Mouse (Mus musculus) lung, postnatal 14 days (tissue): ENCODE data around the gene Clp1.
A peak's percentile ranks its signal among the peaks of the same experiment; 100 is the strongest.

Source experiments
- DNase-seq: peaks from one replicate; pipeline ENCODE4 v3.0.0; 2021

Clp1 gene

DNA sequence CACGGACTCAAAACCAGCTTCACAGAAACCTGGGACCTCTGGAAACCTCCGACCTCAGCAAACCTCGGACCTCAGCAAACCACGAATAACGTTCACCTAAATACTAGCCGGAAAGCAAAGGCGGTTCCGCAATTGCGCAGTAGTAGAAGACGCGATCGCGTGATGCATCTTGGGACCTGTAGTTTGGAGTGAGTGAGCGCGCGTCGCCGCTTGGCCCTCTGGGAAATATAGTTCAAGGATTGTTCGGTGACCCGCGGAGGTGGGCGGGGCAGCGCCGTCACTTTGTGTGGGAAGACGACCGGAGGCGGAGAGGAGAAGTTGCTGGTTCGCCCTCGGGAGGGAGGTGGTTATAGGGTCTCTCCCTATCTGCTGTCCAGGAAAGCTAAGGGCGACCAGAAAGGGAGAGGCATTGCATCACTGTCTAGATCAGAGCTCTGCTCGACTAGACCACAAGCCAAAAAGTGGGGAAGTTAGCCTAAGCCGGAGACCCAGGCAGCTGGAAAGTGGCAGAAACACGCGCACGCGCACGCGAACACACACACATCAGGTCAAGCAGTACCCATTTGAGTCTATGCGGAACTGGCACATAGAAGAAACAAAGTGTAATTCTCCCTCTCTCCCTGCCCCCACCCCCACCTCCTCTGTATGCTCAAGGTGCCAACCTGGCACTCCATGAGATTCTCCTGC, at the start of gene Clp1:
Clp1 (minus strand) TSS at position 179 of the 687 bp plus-strand sequence.
- DNase-seq: peak; percentile 95

DNA sequence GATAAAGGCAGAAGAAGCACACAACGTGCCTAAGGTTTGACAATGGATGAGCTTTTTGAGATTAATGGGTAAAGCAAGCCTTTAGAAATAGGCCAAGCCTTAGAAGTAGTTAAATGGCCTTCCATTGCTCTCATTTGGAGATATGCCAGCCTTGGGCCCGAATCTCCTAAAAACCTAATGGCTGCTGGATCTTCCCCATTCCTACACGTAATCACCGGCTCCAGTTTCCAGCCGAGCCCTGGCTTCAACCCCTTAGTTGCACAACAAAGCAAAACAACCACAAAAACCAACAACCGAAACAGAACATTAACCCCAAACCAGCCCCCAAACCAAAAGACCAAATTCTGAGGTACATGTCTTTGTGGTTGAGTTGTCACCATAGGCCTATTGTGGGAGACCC, 48.5 kb upstream of the Clp1 start:
- DNase-seq: peak; percentile 48

DNA sequence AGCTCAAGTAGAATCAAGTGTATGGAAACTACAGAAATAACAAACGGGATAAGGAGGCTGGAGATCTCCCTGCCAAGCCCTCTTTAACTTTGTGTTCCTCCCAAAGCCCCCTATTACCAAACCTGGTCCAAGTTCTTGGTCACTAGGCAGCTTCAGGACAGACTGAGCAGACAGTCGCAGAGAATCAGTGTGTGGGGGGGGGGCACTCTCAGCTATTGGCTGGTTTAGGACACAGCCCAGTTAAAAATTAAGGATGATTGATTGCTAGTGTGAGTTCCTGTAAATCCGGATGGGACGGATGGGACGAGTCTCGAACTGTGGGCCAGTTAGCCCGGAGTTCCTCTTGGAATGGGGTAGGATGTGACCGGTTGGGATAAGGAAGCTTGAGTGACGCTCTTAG, 48.1 kb upstream of the Clp1 start, which contains the start of gene Serping1:
Serping1 (minus strand) TSS at position 204 of the 400 bp plus-strand sequence.
- no peak for DNase-seq

DNA sequence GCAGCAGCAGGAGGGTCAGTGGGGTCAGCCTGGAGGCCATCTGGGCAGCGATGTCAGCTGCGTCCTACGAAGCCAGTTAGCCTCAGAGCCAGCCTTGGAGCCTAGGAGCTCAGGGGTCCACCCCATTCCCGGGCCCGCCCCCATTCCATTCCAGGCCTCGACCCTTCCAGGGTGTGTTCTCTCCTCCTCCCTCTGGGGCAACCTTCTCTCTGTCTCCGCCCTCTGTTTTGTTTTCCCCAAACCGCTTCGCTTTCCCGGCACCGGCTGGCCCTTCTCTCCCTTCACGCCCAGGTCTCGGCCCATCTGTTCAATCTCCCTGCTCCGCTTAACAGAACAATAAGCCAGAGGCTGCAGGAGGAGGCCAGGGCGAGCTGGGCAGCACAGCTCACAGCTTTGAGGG, 47.6 kb upstream of the Clp1 start:
- DNase-seq: peak; percentile 78

DNA sequence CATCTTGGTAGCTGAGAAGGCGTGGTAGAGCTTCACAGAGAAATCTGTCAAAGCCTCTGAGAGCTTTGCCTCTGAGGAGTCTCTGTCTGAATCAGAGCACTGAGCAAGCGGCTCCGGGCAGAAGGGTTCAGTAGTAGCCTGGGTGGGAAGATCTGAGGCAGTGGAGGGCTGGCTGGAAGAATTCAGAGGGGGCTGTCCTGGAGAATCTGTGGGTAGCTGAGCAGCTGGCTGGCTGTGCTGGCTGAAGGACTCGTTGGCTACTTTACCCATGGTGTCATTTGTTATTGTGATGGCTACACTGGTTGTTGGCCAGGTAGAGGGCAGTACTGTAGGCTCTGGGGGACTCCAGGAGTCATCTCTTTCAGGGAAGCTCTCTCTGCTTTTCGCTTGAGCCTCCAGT, 46.0 kb upstream of the Clp1 start:
- no peak for DNase-seq

DNA sequence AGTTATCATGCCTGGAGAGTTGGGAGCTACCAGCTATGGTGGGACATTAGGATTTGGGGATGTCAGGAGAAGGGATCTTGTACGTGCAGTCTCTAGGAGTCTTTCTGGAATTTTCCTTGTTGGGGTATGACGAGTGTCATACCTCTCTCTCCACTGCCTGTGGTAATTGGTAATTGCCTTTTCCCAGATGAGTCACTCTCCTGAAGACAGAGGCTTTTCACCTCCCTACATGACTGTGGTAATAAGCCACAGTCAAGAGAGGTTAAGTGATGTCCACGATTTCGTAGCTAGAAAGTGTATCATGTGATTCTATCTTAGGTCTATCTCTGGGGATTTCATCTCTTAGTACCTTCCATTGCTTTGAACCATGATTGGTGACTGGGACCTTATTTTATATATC, 45.3 kb upstream of the Clp1 start:
- no peak for DNase-seq

DNA sequence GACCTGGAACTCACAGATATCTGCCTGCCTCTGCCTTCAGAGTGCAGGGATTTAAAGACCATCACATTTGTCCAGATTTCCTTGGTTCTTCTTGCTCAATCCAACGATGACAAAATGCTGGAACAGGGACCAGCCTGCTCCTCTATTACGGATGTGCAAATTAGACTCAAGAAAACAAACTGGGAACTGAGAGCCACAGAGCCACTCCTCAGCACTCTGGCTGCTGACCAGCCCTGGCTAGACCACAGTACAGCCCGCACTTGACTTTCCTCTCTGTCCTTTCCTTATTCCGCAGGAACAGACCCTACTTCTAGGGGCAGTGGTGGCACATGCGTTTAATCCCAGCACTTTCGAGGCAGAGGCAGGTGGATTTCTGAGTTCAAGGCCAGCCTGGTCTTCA, 43.4 kb upstream of the Clp1 start:
- DNase-seq: no peak

DNA sequence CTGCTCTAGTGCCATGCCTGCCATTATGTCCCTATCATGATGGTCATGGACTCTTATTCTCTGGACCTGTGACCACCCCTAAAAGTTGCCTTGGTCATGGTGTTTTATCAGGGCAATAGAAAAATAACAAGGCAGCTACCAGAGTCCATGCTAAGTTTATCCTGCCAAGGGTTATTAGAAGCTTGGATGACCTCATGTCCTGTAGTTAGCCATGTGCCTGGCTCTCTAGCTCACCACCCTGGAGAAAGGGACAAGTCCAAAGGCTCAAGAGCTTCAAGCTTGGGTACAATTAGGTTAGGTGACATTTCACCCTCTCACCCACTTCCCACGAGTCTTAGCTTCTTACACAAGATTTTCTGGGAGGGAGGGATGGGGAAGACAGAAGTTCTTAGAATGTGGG, 35.7 kb upstream of the Clp1 start:
- DNase-seq: no peak

DNA sequence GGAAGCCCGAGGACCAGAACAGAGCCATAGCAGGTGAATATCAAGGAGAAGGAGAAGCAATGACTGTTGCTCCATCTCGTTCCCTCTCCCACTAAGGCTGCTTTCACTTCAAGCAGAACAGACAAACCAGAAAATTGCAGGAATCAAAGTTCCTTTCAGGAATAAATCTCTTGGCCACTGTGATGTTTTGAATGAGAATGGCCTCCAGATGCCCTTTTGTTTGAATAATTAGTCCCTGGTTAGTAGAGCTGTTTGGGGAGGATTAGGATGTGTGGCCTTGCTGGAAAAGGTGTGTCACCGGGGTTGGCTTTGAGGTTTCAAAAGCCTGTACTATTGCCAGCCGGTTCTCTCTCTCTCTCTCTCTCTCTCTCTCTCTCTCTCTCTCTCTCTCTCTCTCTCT, 35.1 kb upstream of the Clp1 start:
- DNase-seq: no peak

DNA sequence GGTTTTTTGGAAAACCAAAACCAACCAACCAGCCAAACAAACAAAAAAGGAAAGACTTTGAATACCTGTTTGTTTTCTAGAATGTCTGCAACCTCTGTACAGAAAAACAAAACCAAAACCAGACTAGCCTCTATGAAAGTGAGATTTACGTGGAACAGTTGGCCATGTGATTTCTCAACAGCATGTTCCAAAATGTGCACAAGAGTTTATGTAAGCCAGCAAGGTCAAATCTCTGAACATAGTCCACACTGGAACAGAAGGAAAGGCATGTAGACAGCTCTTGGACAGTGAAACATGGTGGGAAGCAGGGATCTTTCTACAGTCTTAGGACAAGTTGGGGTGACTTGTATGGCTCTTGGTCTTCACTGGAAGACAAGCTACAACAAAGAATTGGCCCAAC, 34.7 kb upstream of the Clp1 start:
- no peak for DNase-seq

DNA sequence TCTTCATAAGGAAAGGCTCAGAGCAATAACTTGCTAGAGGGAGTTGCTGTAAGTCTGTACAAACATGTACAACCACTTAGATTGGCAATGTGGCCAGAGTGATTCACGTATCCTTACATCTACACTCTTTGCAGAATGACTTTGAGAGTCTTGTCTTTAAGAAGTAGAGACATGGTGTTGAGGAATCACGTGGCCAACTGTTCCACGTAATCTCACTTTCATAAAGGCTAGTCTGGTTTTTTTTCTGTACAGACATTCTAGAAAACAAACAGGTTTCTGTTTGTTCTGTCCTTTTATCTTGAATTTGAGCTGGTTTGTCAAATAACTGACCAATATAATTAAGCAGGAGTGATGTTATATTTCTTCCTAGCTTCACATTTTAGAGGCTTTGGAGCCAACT, 34.2 kb upstream of the Clp1 start:
- DNase-seq: no peak

DNA sequence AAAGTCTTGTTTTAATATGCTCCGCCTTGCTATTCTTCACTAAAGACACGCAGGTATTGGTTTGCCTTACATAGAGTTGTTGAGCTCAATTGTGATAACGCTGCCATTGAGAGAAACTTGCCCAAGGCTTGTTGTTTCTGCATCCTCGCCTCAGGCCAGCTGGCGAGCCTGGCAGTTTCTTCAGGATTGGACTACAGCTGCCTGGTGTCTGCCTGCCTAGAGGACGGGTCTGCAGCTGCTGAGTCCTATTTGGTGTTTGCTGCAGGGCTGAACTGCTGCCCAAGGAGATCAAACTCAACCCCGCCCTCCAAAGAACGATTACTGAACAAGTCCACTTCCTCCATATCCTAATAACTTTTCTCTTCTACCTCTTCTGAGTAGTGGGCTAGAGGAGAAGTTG, 33.6 kb upstream of the Clp1 start:
- no peak for DNase-seq

DNA sequence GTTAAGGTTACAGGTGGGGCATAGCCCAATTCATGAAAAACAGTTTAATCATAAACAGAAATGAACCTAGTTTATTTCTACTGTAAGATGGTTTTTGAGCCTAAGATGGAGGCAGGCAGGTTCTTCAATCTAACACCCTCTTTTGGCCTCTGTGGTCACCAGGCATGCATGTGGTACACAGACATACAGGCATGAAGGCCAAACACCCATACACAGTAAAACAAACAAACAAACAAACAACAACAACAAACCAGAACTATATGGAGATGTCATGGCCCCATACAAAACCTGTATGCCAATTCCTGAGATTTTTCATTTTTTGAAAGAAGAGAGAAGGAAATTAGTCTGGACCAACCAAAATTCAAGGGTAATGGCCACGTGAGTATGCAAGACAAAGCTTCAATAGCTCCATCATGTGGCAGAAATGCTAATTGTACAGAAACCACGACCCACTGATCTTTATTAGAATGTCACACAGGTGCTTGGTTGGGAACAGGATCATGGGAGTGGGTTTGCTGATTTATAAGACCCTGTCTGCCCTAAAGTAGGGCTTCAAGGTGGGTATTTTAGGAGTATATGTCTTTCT, 31.5 kb upstream of the Clp1 start:
- peak; percentile 58 for DNase-seq

DNA sequence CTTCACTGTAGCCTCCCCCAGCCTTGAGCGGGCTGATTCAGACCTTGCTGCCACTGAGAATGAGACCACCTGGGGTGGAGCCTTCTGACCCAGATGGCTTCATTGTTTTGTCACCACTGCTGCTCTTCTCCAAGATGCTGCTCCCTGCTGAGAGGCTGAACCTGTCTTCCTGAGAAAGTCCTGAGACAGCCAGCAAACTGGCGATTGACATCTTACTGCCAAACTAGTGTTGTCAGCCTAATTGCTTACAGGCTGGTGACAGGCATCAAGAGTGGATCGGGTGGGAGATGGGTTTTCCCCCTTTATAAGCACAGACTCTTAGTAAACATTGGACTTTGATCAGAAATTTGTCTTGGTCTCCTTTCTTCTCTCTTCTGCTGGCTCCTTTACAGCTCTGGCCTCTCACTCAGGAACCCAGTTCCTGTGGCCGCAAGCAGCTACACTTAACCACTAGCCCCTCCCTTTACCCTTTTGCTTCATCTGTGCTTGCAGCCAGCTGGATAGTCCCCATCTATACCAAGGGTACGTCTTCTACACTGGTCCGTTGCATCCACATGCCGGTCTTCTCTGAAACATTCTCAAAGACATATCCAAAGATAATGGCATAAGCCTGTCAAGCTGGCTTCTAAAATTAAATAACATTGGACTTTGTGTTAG, 30.0 kb upstream of the Clp1 start:
- DNase-seq: no peak

DNA sequence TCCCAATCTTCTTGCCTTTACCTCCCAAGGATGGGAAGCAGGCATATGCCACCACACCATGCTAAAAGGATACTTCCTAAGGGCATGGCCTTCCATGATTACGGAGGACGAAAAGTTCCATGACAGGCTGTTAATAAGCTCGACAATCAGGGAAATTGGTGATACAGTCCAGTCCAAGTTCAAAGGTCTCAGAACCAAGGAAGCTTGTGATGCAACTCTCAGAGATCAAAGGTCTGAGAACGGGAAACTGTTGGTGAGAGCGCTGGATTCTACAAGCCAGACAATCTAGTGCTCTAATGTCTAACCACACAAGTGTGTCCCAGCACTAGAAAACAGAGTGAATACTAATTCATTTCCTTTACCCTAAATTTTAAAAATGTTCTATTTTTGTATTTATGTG, 29.1 kb upstream of the Clp1 start:
- DNase-seq: no peak

DNA sequence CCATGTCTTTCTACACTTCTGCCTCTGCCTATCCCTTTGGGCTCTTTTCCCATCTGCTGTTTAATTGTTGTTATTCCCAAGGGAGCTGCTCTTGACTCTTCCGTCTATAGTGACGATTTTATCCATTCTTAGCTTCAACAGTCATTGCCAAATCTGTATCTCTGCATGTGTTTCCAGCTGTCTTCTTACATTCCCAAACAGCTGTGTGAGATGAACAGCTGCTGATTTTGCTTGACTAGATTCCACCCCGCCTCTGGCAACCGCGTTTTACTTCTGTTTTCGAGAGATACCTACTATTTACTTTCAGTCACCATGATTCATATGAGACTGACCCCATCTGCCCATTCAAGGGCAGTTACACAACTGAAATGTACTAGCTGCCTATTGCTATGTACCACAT, 23.0 kb upstream of the Clp1 start:
- DNase-seq: peak; percentile 36

DNA sequence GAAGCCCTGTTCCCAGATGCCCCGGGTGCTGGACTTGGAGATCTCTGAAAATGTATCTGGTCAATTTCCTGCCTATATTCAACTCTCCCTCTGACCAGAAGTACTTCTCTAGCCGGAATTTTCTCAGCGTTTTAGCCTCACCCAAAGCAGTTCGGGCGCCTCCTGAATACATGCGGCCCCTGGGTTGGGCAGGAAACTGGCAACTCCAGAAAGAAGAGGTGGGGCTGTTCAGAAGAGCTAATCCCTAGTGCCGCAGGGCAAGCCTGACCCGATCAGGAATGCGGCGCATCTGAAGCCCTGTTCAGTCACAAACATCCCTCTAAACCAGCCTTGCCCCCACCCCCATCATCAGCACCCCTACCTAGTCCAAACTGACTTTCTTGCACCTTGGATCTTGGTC, 17.0 kb upstream of the Clp1 start:
- DNase-seq: no peak

DNA sequence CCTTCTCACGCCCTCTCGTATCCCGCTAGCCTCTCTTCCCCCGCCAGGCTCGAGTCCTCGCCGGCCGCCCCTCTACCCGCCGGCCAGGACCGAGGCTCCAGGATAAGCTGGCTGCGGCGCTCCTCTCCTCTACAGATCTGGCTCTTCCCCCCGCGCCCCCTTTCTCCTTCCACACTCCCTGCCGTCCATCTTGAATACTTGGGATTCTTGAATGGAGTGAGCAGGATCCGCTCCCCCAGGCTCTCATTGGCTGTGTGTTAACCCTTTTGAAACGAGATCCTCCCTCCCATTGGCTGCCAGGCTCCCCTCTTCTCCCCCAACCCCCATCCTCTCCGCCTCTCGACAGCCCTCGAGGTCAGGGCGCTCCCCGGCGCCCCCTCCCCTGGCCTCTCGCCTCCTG, 16.4 kb upstream of the Clp1 start, which contains the start of gene Gm19426:
Gm19426 (minus strand) TSS at position 95 of the 400 bp plus-strand sequence.
- peak; percentile 73 for DNase-seq

DNA sequence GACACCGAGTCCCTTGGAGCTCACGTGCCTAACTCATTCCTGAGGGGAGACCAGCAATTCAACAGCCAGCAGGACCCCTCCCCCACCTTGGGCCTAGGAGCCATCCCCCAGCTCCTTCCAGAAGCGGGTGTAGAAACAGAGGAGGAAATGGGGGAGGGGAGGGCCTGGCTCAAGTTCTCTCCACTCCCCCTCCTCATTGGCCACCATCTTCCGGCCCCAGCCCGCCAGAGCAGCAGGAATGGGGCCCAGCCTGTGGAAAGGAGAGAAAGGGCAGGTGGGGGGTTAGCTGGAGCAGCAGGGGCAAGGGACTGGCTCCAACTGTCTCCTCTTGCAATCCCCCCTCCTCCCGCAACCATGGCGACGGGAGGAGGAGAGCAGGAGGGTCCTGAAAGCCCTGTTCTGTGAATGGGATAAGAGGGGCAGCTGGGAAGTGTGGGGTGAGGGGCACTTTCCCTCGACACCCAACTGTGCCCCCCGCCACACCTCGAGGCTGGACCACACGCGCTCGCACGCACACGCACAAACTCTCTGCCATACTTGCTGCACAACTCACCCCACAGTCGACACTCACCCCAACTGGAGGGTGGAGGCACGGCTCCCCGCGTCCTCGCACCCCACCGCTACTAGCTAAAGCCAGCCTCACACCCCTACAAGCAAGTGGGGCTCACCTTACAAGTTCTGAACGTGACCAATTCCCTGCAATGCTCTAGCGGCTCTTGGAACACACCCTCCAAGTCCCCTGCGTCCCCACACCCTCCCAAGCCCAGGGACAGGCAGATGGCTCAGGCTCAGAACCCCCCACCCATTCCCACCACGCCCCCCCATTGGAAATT, 15.5 kb upstream of the Clp1 start:
- DNase-seq: peak; percentile 41

DNA sequence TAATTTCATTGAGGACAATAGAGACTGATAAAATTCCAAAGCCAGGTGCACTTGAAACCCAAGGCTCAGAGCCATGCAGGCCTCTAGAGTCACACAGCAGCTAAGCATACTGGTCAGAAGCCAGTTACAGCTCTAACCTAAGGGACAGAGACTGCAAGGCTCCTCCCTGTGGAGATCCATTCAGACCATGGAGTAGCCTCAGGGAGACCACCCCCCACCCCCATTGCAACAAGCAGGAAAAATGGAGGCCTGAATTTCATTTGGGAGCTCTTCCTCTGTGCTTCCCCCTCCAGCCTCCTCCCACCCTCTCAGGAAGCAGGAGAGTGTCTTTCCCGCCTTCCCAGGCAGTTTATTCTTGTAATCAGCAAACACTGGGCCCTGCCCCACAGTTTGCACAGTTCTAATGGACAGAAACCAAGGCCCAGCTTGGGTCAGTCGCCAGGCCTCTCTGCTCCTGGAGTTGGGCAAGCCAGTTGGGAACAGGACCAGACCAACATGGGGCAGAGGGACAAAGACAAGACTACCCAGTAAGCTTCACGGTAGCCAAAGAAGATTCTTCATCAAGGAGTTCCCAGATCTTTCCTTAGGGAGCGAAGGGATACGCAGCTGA, 14.8 kb upstream of the Clp1 start:
- peak; percentile 31 for DNase-seq

DNA sequence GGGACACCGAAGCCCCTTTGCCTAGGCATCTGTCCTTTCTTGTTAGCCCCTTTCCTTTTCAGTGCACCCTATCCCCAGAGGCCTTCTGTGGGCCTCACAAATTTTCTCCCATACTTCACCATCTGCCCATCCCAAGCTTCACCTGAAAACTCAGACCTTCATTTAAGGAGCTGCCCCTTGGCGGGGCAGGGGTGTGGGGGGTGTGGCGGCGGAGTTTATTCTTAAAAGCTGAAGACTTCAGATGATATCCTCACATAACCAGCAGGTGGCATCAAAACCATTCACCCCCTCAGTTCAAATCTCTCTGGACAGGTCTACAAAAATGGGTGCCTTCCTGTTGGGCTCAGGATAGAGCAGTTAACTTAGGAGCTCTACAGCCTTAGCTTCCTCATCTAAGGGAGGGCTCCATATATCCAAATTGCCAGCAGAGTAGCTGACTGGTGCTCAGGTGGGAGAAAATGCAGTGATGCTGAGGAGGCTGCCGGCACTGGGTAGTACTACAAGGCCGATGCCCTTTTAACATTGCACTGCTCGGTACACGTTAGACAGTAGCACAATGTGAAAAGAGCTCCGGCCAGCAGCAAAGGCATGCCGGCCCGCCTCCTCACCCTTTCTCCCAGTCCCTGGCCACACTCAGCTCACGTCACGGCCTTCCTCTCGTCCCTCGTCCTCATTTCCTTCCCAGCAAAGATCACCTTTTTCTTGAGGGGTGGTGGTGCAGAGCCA, 13.6 kb upstream of the Clp1 start:
- DNase-seq: no peak

DNA sequence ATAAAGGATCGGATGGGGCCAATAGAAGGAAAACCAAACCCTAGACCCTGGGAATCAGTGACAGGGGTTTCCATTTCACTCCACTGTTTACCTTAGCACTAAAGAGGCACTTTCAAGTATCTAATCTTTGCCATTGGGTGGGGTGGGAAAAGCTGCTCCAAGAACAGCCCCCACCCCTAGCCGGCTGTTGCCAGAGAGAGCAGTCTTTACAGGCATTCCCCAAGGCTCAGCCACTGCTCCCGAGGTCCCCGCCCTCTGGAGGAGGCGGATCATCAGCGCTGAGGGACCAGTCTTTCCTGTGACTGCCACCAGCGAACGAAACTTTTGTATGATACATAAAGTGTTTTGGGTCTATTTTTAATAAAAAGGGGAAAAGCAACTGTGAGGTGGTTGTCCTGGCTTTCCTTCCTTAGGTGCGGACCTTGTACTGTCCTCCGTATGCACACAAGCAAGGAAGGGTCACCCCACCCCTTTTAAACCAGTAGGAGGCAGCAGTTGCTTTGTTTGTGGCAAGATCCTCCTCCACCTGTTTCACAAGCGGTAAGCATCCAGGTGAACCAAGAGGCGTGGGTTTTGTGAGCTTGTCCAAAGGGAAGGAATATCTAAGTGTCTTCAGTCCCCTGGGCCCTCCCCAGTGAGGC, 11.2 kb upstream of the Clp1 start:
- DNase-seq: peak; percentile 40
